Mouse (Mus musculus): Measurements from ENCODE around the gene Dmac2.
"Not testable (repeated sequence)": the region's sequence is repeated elsewhere in the genome, so short reads cannot be mapped to it uniquely, and the experiment has no call there.

Gene Dmac2

DNA sequence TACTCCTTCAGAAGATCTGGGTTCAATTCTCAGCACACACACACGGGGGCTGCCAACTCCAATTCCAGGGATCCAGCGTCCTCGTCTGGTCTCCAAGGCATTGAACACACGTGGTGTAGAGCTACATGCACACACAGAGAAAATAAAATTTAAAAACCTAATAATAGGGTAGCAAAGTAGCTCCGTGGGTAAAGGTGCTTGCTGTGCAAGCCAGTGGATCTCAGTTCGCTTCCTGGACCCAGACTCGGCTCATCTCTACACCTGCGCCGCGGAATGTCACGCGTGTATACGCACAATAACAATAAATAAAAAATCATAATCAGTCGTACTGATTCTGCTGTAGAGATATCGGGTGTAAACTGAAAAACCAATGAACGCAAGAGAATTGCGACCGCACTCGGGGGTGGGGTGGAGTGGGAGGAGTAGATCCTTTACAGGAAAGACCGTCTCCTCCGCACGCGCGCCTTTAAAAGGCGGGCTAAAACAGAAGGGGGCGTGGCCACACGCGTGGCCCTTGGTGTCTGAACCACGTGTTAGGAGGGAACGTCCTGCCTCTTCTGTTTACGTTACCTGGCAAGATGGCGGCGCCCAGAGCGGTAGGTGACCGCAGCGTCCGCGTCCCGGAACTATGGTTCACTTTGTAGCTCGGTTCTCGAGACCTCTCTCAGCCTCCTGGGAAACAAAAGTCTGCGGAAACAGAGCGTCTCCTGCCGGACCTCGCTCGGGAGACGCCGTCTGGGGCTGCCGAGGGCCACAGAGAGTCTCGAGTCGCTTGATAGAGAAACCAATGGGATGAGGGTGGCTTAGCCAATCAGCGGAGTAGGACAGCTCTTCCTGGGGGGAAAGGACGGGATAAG is at the start of gene Dmac2:
Dmac2 (plus strand) TSS at position 550 of the 857 bp plus-strand sequence.
- DNase-seq (ENCODE audit: inconsistent ontology term) = peak; percentile 94

DNA sequence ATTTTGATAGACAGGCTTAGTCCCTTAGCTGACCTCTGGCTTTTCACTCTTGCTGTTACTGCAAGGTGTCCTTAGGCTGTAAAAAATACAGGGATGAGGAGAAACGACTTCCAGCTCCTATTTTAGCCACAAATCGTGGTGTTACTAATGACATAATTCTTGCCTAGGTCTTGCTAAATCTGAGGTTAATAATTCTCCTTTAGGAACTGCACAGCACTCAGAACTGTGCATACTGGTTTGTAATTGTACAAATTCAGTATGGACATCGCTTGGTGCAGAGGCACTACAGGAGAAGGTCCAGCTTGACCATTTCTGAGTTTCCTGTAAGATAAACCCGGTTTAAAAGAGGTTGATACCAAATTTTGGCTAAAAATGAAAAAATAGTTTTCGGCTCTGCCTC is 45.4 kb upstream of the Dmac2 start:
- not testable (repeated sequence) for DNase-seq (ENCODE audit: inconsistent ontology term)

DNA sequence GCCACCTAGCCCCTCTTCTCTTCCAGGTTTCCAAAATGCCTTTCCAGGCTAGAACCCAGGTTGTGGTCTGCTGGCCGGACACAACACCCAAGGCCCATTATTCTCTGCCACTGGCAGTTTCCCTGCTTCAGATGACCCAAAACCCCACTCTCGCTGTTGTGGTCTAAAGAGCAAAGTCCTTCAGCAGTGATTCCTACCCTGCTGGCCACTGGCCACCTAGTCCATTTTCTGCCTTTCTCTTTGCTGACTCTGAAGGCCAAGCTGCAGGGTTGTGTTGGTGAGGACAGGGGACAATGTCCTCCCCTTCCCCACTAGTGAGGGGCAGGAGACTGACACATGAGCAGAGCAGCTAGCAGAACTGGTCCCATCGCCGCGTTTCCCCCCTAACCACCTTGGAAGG is 44.1 kb upstream of the Dmac2 start:
- DNase-seq (ENCODE audit: inconsistent ontology term) = no peak

DNA sequence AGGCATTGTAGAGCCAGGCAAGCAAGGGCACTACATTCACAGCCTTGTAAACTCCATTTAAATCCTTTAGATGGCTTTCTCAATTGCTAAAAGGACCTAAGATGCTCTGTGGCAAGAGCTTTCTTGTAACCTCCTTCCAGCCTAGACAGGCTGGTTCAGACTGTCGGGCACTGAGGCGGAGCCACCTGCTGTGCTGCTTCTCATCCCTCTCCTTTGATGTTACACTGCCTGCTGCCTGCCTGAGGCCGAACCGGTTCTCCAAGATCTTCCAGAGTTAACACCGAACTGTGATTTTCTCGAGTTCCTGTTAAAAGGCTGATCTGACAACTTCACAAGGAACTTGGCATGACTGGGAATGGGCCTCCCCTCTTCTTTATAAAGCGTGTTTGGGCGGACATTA is 43.3 kb upstream of the Dmac2 start:
- DNase-seq (ENCODE audit: inconsistent ontology term) = no peak

DNA sequence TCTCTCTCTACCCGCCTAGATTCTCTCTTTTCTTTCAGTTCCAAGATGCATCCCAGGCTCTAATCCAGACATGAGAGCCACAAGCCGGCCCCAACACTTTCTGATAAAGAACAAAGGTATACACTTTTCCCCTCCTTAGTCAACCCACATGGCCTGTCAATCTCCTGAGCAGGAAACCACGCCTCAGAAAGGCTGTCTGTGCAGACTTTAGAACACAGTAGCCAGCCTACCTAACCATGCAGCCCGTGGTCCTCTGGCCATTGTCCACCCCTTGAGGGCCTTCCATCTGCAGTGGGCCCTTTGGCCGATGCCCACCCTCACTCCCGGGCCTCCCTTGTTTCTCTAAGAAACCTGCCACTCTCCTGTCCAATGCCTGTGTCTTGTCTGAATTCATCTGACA is 42.9 kb upstream of the Dmac2 start:
- DNase-seq (ENCODE audit: inconsistent ontology term) = not testable (repeated sequence)

DNA sequence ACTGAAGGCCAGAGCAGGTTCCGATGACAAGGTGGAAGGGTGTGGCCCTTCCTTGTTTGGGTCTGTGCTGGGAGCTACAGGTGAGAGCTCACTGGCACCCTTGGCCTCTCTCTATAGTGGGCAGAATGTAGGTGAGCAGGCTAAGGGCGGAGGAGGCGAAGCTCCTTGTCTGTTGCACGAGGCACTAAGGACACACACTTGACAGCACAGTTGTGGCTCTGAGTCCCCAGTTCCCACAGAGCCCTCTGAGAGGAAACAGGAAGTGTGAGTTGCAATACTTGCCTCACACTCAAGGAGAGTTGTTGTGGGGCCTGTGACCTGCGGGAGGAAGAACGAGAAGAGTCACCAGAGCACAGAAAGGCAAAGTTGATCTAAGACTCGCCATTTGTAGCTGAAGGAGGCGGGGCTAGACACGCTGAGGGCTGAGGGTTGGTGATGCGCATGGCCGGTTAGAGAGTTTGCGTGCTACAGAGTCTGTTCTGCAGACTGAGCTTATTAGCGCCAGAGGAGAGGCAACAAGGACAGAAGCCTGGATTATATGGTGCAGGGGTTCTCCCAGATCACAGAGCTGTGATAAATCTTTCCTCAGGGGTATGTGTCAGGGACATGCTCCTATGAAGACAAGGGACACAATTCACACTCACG is 42.3 kb upstream of the Dmac2 start:
- not testable (repeated sequence) for DNase-seq (ENCODE audit: inconsistent ontology term)

DNA sequence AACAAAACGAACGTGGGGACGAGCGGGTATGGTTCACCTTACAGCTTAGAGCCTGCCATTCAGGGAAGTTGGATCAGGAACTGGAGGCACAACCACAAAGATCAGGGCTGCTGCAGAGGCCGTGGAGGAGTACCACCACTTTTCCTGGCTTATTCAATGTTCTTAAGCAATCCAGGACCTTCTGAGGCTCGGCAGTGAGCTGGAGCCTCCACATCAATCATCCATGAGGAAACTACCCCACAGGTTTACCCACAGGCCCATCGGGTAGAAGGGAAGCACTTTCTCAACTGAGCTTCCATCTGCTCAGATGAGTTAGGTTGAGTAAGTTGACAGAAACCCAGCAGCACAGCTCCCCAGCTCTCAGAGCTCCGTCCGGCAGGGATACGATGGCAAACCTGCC is 39.8 kb upstream of the Dmac2 start:
- DNase-seq (ENCODE audit: inconsistent ontology term) = no peak

DNA sequence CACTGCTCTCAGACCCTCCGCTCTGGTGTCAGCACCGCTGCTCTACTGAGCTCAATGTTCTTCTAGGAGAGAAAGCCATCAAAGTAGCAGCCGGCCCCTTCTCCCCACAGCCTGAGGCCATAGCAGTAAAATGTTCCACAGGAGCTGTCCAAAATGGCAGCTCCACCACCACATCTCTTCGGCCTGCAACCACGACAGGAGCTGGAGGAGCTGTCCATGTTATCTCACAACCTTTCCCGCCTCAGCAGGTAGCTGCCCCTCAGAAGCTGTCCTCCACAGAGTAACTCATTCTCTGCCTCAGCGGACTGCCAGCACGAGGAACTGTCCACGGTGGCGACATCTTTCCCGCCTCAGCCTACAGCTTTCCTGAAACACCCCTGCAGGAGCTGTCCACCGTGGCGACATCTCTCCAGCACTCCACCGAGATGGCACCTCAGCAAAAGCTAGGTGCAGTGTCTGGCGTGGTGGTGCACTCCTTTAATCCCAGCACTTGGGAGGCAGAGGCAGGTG is 36.9 kb upstream of the Dmac2 start:
- no peak for DNase-seq (ENCODE audit: inconsistent ontology term)

DNA sequence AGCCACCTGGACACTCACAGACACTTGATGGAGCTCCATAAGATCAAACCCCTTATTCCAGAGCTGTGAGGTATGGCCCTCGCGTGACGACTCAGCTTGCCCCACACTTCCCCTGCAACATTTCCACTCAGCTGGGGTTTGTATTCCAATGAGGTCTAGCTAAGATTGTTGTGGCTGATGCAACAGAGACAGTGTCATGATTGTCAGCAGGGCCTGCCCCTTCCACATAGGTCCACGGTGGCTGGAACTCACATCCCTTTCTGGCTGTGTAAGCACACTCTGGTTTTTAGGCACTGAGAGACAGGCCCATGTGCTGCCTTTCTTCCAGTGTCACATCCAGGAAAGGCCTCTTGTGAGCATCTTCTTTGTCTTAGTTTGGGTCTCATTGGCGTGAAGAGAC is 34.6 kb upstream of the Dmac2 start:
- DNase-seq (ENCODE audit: inconsistent ontology term) = no peak

DNA sequence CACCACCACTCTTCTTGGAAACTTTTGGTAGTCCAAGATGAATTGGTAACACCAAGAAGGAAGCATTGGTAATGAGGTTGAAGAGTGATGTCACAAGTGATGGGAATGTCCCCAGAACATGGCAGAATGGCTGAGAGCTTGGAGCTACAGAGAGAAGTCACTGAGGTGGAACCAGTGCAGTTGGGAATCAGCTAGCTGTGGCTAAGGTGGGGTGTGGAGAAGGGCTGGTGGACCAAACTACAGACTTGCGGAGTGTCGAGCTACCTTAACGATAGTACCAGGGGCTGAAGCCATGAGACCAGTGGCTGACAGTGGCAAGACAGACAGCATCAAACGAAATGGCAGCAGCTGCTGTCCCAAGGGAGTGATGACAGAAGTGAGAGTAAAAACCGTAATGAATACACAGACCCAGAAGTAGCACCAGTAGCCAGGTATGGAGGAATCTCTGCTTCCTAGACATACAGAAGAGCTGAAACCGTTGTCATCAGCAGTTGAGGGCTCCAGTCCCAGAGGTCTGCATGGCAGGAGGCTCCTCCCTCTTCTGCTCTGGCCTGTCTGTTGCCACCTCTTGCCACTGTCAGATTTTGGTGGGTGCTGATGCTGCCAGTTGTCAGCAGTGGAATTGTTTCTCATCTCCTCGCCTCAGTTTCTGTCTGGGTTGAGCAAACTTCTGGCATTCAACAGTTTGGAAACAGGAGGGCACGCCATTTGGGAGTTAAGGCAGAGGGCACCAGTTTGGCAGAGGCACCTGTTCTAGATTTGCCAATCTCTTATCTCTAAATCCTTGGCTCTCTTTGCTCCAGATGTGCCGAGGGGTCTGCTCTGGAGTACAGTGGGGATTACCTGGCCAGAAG is 33.6 kb upstream of the Dmac2 start:
- DNase-seq (ENCODE audit: inconsistent ontology term) = no peak

DNA sequence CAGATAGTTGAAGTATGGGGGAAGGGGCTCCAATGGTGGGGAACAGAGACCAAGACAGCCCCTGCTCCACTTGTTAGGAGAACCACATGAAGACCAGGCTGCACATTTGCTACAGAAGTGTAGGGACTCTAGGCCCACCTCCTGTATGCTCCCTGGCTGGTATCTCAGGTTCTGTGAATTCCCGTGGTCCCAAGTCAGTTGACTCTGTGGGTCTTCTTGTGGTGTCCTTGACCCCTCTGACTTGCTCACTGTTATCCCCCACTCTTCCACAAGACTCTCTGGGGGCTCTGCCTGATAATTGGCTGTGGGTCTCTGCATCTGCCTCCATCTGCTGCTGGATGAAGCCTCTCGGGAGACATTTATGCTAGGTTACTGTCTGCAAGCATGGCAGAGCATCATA is 28.0 kb upstream of the Dmac2 start:
- no peak for DNase-seq (ENCODE audit: inconsistent ontology term)

DNA sequence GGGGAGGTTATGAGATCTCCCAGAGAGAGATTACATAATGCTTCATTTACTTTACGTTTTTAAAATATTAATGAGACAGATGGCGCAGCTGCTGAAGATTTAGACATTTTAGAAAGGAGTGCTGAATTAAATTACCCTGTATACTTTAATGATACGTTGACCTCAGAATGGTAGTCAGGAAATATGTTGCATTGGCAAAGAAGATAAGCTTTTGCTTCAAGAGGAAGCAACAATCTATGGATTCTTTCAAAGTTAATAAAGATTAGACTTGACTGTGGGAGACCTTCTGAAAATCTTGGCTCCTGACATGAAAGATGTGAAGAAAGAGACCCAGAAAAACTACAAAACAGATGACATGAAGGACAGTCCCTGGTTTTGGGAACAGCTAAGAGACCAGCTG is 25.4 kb upstream of the Dmac2 start:
- DNase-seq (ENCODE audit: inconsistent ontology term) = no peak

DNA sequence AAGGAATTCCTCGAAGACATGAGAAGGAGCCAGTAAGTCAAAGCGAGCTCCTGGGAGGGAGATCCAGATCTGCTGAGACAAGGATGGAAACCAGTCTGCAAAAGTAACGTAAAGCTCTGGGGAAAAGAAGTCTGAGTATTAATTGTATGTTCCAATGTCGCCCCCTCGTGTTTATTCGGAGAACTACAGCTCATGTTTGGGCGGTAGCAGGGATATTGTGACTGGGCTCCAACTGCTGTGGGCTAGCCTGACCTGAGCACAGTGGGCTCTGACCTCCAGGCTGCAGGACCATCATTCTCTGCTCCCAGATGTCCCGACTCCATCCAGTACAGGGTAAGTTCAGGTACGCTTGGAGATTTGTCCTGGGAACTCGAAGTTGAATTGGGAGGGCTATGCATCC is 19.6 kb upstream of the Dmac2 start:
- DNase-seq (ENCODE audit: inconsistent ontology term) = peak; percentile 47

DNA sequence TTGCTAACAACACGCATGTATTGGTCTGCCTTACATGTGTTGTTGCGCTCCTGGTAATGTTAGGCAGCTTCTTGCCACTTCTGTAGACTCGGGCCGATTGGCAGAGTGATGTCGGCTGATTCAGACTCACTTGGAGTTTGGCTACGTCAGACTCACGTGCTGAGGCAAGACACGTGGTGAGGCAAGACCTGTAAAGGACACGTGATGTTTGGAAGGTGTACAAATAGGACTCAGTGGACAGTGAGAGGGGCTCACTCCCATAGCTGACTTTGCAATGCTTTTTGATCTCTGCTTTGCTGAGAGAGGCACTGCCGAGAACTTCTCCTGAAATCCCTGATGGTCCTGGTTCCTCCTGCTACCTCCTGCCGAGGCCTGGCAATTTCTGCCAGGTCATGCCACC is 18.5 kb upstream of the Dmac2 start:
- no peak for DNase-seq (ENCODE audit: inconsistent ontology term)

DNA sequence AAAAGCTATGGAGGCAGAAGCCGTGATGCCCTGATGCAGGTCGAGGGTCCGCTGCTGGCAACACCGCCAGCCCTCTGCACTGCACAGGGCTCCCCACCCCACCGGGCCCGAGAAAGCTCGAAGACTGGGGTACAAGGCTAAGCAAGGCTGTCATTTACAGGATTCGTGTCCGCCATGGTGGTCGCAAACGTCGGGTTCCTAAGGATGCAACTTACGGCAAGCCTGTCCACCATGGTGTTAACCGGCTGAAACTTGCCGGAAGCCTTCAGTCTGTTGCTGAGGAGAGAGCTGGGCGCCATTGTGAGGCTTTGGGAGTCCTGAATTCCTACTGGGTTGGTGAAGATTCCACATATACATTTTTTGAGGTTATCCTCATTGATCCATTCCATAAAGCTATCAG is 17.9 kb upstream of the Dmac2 start:
- DNase-seq (ENCODE audit: inconsistent ontology term) = no peak

DNA sequence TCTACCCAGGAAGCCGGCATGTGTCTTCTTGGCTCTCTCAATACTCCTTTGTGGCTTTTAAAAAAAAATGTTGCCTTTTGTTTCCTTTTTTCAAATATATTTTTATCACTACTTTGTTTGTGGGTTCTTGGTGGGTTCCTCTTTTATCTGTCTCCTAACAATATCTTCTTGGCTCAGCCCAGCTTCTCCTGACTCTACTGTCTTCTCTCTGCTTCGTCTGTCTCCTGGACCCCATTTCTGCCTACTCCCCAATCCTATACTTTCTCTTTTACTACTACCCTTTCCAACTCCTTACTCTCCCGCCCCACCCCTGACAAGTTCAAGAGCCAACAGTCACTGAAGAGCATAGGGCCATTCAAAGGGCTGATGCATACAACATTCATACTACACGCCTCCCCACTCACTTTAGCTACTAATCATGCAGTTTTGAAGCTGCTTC is 12.6 kb upstream of the Dmac2 start:
- DNase-seq (ENCODE audit: inconsistent ontology term) = no peak

DNA sequence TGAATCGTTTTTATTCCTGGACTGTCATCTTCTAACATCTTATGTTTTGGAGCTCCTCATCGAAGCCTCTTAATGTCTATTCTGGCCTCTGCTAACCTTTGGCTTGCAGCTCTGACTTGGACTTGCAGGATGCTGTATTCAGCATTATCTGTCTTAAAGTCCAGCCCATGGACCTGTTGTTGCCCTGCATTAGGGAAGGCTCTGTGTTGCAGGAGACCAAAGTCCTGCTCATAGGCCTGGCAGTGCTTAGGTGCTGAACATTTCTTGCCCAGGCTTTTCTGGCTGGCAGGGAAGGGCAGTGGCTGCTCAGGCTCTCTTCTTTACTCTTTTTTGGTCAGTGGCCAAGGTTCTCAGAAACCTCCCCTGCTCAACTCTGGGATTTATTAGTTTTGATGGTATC is 12.0 kb upstream of the Dmac2 start:
- DNase-seq (ENCODE audit: inconsistent ontology term) = no peak

DNA sequence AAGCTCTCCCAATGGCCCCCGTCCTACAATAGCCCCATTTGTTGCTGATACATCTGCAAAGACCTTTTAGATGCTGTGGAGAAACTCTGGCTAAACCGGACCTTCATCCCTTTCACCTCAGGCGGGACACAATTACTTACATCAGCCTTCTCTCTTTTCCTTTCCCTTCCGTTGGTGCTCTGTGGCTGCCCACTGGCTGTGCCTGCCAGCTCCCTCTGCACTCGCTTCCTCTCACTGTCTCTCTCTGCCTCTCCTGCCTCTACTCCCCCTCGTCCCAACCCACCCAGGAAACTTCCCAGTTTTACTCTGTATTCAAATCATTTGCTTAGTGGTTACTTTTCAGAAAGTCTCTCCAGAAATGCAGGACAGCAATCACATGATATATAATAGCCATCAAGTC is 9.2 kb upstream of the Dmac2 start:
- no peak for DNase-seq (ENCODE audit: inconsistent ontology term)

DNA sequence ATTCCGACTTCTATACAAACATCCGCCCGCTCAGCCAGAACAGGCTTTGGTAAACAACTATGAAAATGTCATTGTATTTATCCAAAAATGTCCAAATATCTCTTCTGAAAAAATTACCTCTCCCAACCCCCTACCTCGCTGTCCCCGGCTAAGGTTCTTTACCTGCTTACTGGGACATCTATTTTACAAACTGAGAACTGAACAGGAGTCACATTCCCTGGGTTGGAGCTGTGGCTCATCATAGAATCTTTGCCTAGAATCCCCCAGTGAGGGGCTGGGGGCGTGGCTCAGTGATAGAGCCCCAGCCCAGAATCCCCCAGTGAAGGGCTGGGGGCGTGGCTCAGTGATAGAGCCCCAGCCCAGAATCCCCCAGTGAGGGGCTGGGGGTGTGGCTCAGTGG is 7.7 kb upstream of the Dmac2 start:
- DNase-seq (ENCODE audit: inconsistent ontology term) = no peak

DNA sequence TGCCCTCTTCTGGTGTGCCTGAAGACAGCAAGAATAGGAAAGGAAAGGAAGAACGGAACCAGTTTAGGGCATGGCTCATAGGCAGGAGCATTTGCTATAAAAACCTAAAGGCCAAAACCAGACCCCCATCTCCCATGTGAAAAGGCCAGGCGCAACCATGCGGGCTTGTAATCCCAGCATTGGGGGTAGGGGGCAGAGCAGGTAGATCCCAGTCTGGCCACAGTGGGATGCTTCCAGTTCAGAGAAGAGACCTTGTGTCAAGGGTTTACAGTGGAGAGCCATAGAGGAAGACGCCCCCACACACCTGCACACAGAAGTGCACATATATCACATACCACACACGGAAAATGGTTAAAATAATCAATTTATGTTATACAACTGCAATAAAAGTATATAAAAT is 5.1 kb upstream of the Dmac2 start:
- DNase-seq (ENCODE audit: inconsistent ontology term) = no peak

DNA sequence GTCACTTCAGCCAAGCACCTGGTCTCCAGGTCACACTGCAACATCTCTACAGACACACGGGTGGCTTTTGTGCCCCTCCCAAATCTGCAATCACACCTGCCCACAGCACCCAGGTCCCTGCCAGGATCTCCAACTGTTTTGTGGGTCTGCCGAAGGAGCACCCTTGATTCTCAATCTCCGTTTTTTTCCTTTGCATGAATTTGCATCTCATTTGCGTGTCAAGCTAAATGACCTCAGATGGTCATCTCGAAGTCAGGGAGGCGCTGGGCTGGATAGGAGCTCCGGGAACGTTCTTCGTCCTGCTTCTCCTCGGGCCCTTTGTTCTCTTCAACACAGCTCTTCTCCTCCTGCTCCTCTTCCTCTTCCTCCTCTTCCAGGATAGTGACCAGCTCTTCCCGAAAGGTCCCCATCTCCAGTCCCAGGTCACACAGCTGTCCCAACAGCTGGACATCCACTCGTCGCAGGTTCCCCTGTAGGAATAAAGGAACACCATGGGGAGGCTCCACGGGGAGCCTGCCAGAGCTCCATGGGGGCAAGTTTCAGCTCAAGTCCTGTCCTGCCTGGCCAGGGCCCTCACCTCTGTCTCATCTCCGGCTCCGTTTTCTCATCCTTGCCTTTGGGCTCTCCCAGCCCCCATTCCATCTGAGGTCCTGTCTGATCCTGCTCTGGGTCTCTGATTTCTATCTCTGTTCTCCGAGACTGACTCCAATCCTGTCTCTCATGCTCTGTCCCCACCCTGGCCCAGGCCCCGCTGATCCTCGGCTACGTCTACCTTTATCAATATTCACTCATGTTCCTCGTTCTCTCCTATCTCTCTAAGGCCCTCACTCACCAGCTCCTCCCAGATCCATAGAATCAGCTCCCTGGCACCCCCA is 4.1 kb upstream of the Dmac2 start:
- DNase-seq (ENCODE audit: inconsistent ontology term) = no peak

Measured in Muller cell, postnatal 12 days (primary cell).